Mouse (Mus musculus): ENCODE results near the gene Rec114. TPM values are rescaled to one million over a fixed set of nuclear protein-coding genes. Genes with fewer than 3 reads are reported as not detected.

The Rec114 gene
- polyA plus RNA-seq, 1 experiment from 2014 or later = 0.79 TPM

DNA sequence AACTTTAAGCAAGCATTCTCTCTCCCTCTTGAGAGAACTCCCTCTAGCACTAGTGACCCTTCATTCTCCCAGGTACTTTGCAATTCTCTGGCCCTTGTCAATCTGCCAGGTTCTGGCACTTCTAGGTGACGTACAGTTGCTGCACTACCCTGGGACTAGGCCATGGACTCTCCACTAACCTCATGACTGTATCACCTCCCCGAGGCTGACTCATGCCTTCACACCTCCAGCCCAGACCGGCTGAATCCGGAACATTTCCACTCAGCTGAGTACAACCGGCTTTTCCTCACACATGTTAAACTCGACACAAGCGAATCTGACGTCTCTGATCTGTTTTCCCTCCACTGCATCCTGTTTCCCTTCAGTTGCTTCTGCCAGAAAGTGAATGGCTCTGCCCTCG, 4.0 kb downstream of the Rec114 start:
- 66% methylated on average over 9 of the region's 9 CpGs for WGBS
- Histone ChIP-seq H3K4me1 (replicated peaks; ENCODE audit: control insufficient read depth, insufficient read depth) (no peaks in the 10 kb centered on the region), H3K9me3 (ENCODE audit: control insufficient read depth, low read length) (no peaks in the 10 kb centered on the region), H3K27me3 (ENCODE audit: control insufficient read depth, insufficient read depth, low read length) (no peaks in the 10 kb centered on the region; the same call in 1 of the 2 replicates), H3K36me3 (ENCODE audit: control insufficient read depth, insufficient read depth, low read length) (no peaks in the 10 kb centered on the region), H3K9ac (ENCODE audit: low read length) (no peak overlapping the region), H3K4me2 (replicated peaks; ENCODE audit: low read depth) (no peak overlapping the region), H3K27ac (replicated peaks) (no peak overlapping the region), H3K4me3 (ENCODE audit: low read depth, low read length) (no peak overlapping the region)
- no peak for DNase-seq (ENCODE audit: low spot score)
- no peak for TF ChIP-seq CTCF (IDR thresholded peaks at IDR 0.05; ENCODE audit: low read depth)
- no peak for TF ChIP-seq EP300 (optimal IDR thresholded peaks at IDR 0.05)
- no peak for ATAC-seq (ENCODE audit: low FRiP score, low TSS enrichment)

DNA sequence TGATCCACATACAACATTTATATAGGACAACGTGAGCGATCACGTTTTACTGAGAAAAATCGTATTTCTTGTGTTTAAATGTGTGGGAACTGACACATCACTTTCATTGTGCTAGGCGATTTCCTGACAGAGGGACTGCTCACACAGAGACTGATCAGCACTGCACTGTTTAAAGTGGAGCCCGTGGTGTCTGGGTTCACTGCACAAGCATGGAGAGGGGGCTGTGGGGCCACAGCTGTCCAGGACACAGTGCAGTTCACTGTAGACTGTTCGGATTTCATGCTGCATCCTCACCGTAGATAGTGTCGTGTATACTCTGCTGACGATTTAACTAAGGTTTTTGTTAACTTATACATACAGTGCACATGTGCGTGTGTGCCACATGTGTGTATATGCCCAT, 20.6 kb downstream of the Rec114 start:
- Histone ChIP-seq H3K27me3 (ENCODE audit: control insufficient read depth, insufficient read depth, low read length) (no peaks in the 10 kb centered on the region), H3K4me2 (replicated peaks; ENCODE audit: low read depth) (no peak overlapping the region), H3K36me3 (ENCODE audit: control insufficient read depth, insufficient read depth, low read length) (no peaks in the 10 kb centered on the region), H3K9ac (ENCODE audit: low read length) (no peak overlapping the region), H3K27ac (replicated peaks) (no peak overlapping the region), H3K4me3 (ENCODE audit: low read depth, low read length) (no peak overlapping the region), H3K9me3 (ENCODE audit: control insufficient read depth, low read length) (no peaks in the 10 kb centered on the region), H3K4me1 (replicated peaks; ENCODE audit: control insufficient read depth, insufficient read depth) (no peaks in the 10 kb centered on the region)
- no peak for DNase-seq (ENCODE audit: low spot score)
- ATAC-seq (ENCODE audit: low FRiP score, low TSS enrichment) = no peak
- TF ChIP-seq CTCF (IDR thresholded peaks at IDR 0.05; ENCODE audit: low read depth) (no peak), EP300 (optimal IDR thresholded peaks at IDR 0.05) (no peak)
- WGBS = 77% methylated on average over 11 of the region's 11 CpGs

DNA sequence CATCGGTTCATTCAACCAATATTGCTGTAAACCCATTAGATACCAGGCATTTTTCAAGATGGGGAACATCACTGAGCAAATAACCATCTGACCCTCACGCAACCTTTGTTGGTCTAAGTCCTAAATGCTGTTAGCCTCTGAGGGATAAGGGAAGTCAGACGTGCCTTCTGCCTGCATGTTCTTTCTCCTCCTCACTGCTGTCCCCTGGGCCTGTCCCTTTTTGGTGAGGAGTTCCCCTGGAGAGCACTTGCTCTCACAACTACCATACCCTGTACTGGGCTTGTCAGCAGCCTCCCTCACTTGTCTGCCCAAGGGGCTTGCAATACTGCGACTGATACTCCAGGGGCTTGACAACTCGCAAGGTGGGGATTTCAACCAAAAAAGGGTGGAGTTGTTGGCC, 21.6 kb downstream of the Rec114 start:
- Histone ChIP-seq H3K27me3 (ENCODE audit: control insufficient read depth, insufficient read depth, low read length) (no peaks in the 10 kb centered on the region), H3K4me3 (ENCODE audit: low read depth, low read length) (no peak overlapping the region), H3K4me2 (replicated peaks; ENCODE audit: low read depth) (no peak overlapping the region), H3K27ac (replicated peaks) (no peak overlapping the region), H3K9ac (ENCODE audit: low read length) (no peak overlapping the region), H3K4me1 (replicated peaks; ENCODE audit: control insufficient read depth, insufficient read depth) (no peaks in the 10 kb centered on the region), H3K9me3 (ENCODE audit: control insufficient read depth, low read length) (no peaks in the 10 kb centered on the region), H3K36me3 (ENCODE audit: control insufficient read depth, insufficient read depth, low read length) (no peaks in the 10 kb centered on the region)
- ATAC-seq (ENCODE audit: low FRiP score, low TSS enrichment) (no peak), DNase-seq (ENCODE audit: low spot score) (no peak)
- TF ChIP-seq EP300 (optimal IDR thresholded peaks at IDR 0.05) (no peak), CTCF (IDR thresholded peaks at IDR 0.05; ENCODE audit: low read depth) (no peak)
- WGBS = 82% methylated on average over 5 of the region's 5 CpGs

DNA sequence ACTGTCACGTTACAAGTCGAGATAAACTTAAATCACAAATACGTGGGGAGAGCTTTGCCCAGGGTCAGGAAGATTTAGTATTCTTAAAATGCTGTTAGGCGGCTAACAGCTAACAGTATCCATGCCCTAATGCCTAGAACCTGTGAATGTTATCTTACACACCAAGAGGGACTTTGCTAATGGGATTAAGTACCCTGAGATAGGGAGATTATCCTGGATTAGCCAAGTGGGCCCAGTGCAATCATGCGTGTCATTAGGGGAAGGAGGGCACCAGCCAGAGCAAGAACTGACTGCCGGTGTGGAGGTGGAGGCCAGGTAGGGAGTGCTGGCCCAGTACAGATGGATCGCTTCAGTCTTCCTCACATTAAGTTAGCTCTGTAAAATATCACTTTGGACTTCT, 22.7 kb downstream of the Rec114 start:
- ATAC-seq (ENCODE audit: low FRiP score, low TSS enrichment) = no peak

DNA sequence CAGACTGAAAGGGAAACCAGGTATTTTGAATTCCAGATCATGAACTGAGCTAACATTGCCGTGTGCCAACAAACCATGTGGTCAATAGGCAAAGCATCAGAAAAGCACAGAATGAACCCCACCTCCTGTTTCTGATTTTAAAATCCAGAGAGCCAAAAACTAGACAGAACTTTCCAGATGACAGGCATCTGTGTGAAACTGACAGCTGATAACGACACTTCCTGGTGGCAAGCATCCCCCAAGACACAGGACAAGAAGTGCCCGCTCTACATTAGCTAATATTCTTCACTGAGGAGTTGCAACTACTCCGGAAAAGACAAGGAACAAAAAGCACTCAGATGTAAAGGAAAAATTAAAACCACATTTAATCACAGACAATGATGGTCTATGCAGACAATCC, 23.6 kb downstream of the Rec114 start:
- H3K27ac ChIP-seq (replicated peaks) = no peak overlapping the region
- no peak for DNase-seq (ENCODE audit: low spot score)
- H3K27me3 ChIP-seq (ENCODE audit: control insufficient read depth, insufficient read depth, low read length) = no peaks in the 10 kb centered on the region
- TF ChIP-seq CTCF (IDR thresholded peaks at IDR 0.05; ENCODE audit: low read depth) = no peak
- no peak for TF ChIP-seq EP300 (optimal IDR thresholded peaks at IDR 0.05)
- no peaks in the 10 kb centered on the region for H3K36me3 ChIP-seq (ENCODE audit: control insufficient read depth, insufficient read depth, low read length)
- no peak overlapping the region for H3K4me3 ChIP-seq (ENCODE audit: low read depth, low read length)
- no peaks in the 10 kb centered on the region for H3K4me1 ChIP-seq (replicated peaks; ENCODE audit: control insufficient read depth, insufficient read depth)
- WGBS = 76% methylated on average over 4 of the region's 4 CpGs
- H3K9ac ChIP-seq (ENCODE audit: low read length) = no peak overlapping the region
- no peak for ATAC-seq (ENCODE audit: low FRiP score, low TSS enrichment)
- H3K9me3 ChIP-seq (ENCODE audit: control insufficient read depth, low read length) = no peaks in the 10 kb centered on the region
- no peak overlapping the region for H3K4me2 ChIP-seq (replicated peaks; ENCODE audit: low read depth)

More for the DNA sequence above, 22.7 kb downstream of the Rec114 start:
- Histone ChIP-seq H3K4me2 (replicated peaks; ENCODE audit: low read depth) (no peak overlapping the region), H3K9me3 (ENCODE audit: control insufficient read depth, low read length) (no peaks in the 10 kb centered on the region), H3K4me1 (replicated peaks; ENCODE audit: control insufficient read depth, insufficient read depth) (no peaks in the 10 kb centered on the region), H3K9ac (ENCODE audit: low read length) (no peak overlapping the region), H3K27ac (replicated peaks) (no peak overlapping the region), H3K4me3 (ENCODE audit: low read depth, low read length) (no peak overlapping the region), H3K27me3 (ENCODE audit: control insufficient read depth, insufficient read depth, low read length) (no peaks in the 10 kb centered on the region), H3K36me3 (ENCODE audit: control insufficient read depth, insufficient read depth, low read length) (no peaks in the 10 kb centered on the region)
- no peak for TF ChIP-seq EP300 (optimal IDR thresholded peaks at IDR 0.05)
- DNase-seq (ENCODE audit: low spot score) = no peak
- 62% methylated on average over 7 of the region's 7 CpGs for WGBS

DNA sequence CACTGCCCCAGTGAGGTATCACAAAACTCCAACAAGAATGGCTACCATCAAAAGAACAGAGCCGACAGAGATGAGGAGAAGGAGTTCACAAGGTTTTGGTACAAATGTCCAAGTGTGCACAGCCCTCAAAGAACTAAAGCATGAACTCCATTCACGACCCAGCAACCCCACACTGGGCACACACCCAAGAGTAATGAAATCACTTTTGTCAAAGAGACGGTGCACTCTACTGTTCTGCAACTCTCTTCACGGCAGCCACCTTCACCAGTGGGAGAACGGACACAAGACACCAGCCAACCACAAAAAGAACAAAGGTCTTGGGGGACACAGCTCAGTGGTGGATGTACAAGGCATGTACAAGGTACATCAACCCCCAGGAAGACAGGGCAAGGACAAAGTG, 24.3 kb downstream of the Rec114 start:
- no peak overlapping the region for H3K4me3 ChIP-seq (ENCODE audit: low read depth, low read length)
- H3K4me1 ChIP-seq (replicated peaks; ENCODE audit: control insufficient read depth, insufficient read depth) = no peaks in the 10 kb centered on the region
- H3K27ac ChIP-seq (replicated peaks) = no peak overlapping the region
- DNase-seq (ENCODE audit: low spot score) = no peak
- H3K27me3 ChIP-seq (ENCODE audit: control insufficient read depth, insufficient read depth, low read length) = no peaks in the 10 kb centered on the region
- no peak overlapping the region for H3K9ac ChIP-seq (ENCODE audit: low read length)
- H3K4me2 ChIP-seq (replicated peaks; ENCODE audit: low read depth) = no peak overlapping the region
- WGBS = 48% methylated on average over 5 of the region's 5 CpGs
- TF ChIP-seq CTCF (IDR thresholded peaks at IDR 0.05; ENCODE audit: low read depth) (no peak), EP300 (optimal IDR thresholded peaks at IDR 0.05) (no peak)
- no peaks in the 10 kb centered on the region for H3K36me3 ChIP-seq (ENCODE audit: control insufficient read depth, insufficient read depth, low read length)
- no peaks in the 10 kb centered on the region for H3K9me3 ChIP-seq (ENCODE audit: control insufficient read depth, low read length)
- no peak for ATAC-seq (ENCODE audit: low FRiP score, low TSS enrichment)
